Mouse (Mus musculus) bone marrow, adult 2 months (tissue): ENCODE data around the gene Pim1.

Source experiments
- CTCF ChIP-seq: fragments of 200-500 bp; IDR thresholded peaks from 2 replicates; pipeline ENCODE4 v1.5.1; 2011; ENCODE audit warnings: low read length, control low read depth; ENCODE audit not compliant: control insufficient read depth, insufficient read depth
- POLR2A ChIP-seq: fragments of 200-500 bp; IDR thresholded peaks from 2 replicates; pipeline ENCODE4 v1.6.1; 2011; ENCODE audit warnings: low read depth, mild to moderate bottlenecking, control low read depth, low read length, borderline replicate concordance; ENCODE audit not compliant: control insufficient read depth

DNA sequence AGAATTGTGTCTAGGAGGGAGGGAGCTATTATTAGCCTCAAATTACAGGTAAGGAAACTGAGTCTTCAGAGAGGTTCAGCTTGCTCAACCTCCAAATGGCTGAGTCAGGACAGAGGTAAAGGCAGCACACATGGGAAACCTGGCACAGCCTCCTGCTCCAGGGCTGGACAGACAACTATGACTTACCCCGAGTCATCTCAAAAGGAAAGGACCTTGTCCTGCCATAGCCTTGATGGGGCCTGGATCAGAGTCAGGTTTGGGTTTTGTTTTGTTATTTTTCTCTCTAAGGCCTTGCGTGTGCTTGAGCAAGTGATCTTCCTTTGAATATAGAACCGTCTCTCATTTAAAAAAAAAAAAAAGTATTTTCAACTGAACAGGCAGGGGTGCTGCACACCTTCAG, 15.4 kb upstream of the Pim1 start:
- no peak for TF ChIP-seq POLR2A
- no peak for TF ChIP-seq CTCF
